Mouse (Mus musculus): ENCODE results near the gene Cyp26a1.

DNA sequence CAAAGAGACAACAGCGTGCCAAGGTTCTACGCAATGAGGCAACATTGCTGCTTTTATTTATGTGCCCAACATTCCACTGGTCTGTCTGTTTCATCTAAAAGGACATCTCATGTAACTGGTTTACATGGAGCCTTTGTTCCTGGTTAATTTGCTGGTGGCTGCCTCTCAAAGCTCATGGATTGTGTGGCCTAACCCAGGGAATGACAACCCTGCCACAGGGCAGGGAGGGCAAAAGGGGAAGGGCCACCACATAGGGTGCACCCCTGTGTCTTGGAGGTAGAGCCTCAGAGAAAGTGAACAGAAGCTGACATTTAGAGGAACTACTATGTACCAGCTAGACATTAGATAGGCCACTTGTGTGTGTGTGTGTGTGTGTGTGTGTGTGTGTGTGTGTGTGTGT, 29.8 kb downstream of the Cyp26a1 start:
- TF ChIP-seq CTCF (IDR thresholded peaks at IDR 0.05; ENCODE audit: control insufficient read depth, insufficient read depth, insufficient replicate concordance, low read depth, low read length) (no peak), POLR2A (IDR thresholded peaks at IDR 0.05; ENCODE audit: control insufficient read depth, low read depth, low read length) (no peak)
